Mouse (Mus musculus) CH12.LX (cell line): ENCODE measurements around the gene Cap1. TPM values are rescaled to one million over a fixed set of nuclear protein-coding genes. Genes with fewer than 3 reads are reported as not detected.

ENCODE experiments used
- DNase-seq: peaks from one replicate; pipeline ENCODE4 v3.0.0-alpha.2; 2013; ENCODE audit errors: extremely low read depth
- H3K27ac ChIP-seq: 2 replicates; pipeline ENCODE4 v1.5.1; 2012; ENCODE audit warnings: low read depth, mild to moderate bottlenecking, control low read depth, moderate library complexity; ENCODE audit not compliant: insufficient read depth
- H3K27me3 ChIP-seq: replicated peaks from 2 replicates; pipeline ENCODE3; 2012; ENCODE audit warnings: inconsistent platforms
- H3K36me3 ChIP-seq, 2 experiments: replicated peaks in 1 of 2; 2 replicates each; pipeline versions ENCODE3 to v1.6.1; 2012; ENCODE audit warnings: inconsistent platforms in 1 of 2, low read length in 1 of 2, mild to moderate bottlenecking in 1 of 2, mixed read lengths in 1 of 2, moderate library complexity in 1 of 2; ENCODE audit not compliant: control insufficient read depth in 1 of 2, insufficient read depth in 1 of 2
- H3K4me1 ChIP-seq, 2 experiments: 2 replicates each; pipeline ENCODE4 v1.6.1; 2012; ENCODE audit warnings: inconsistent platforms in 1 of 2, moderate library complexity in 1 of 2; ENCODE audit not compliant: insufficient read depth in 2 of 2, control insufficient read depth in 1 of 2
- H3K4me2 ChIP-seq: 2 replicates; pipeline ENCODE4 v1.6.1; 2012; ENCODE audit warnings: low read depth, mild to moderate bottlenecking, control low read depth; ENCODE audit not compliant: poor library complexity, insufficient read depth, severe bottlenecking
- H3K4me3 ChIP-seq, 3 experiments: fragments of 150-350 bp in 1 of 3; sonication (generic) in 1 of 3; replicated peaks in 1 of 3; 2 replicates each; pipeline versions ENCODE3 to v1.5.1; 2011 to 2012; ENCODE audit warnings: low read depth in 2 of 3, low read length in 2 of 3, mild to moderate bottlenecking in 2 of 3, moderate library complexity in 2 of 3, control low read depth in 1 of 3, improper control_type of control experiment in 1 of 3, inconsistent platforms in 1 of 3, mixed read lengths in 1 of 3; ENCODE audit not compliant: poor library complexity in 1 of 3
- H3K79me2 ChIP-seq: replicated peaks from 2 replicates; pipeline ENCODE4 v1.6.1; 2012; ENCODE audit warnings: mild to moderate bottlenecking, moderate library complexity; ENCODE audit not compliant: control insufficient read depth, poor library complexity, insufficient read depth, severe bottlenecking; ENCODE audit errors: extremely low read depth
- H3K9ac ChIP-seq: 2 replicates; pipeline ENCODE4 v1.6.1; 2012; ENCODE audit warnings: low read depth, mild to moderate bottlenecking, control low read depth, moderate library complexity; ENCODE audit not compliant: insufficient read depth
- H3K9me3 ChIP-seq: replicated peaks from 2 replicates; pipeline ENCODE3; 2012; ENCODE audit warnings: low read length, inconsistent platforms, mixed read lengths
- BHLHE40 ChIP-seq: IDR thresholded peaks from 2 replicates; pipeline ENCODE4 v1.6.1; 2011; ENCODE audit warnings: mild to moderate bottlenecking, low read depth, low read length, improper control_type of control experiment
- CHD1 ChIP-seq: IDR thresholded peaks from 2 replicates; pipeline ENCODE4 v1.6.1; 2012; ENCODE audit warnings: low read depth, low read length, improper control_type of control experiment, inconsistent platforms
- E2F4 ChIP-seq: IDR thresholded peaks from 2 replicates; pipeline ENCODE4 v1.6.1; 2011; ENCODE audit warnings: low read depth, low read length, improper control_type of control experiment; ENCODE audit not compliant: insufficient replicate concordance
- ELF1 ChIP-seq: IDR thresholded peaks from 2 replicates; pipeline ENCODE4 v1.6.1; 2014; ENCODE audit warnings: low read depth, mild to moderate bottlenecking, inconsistent platforms, low read length, improper control_type of control experiment
- EP300 ChIP-seq: IDR thresholded peaks from 2 replicates; pipeline ENCODE4 v1.6.1; 2011; ENCODE audit warnings: low read length, improper control_type of control experiment
- ETS1 ChIP-seq: conservative IDR thresholded peaks from 2 replicates; pipeline ENCODE4 v1.6.1; 2012; ENCODE audit warnings: low read depth, mild to moderate bottlenecking, inconsistent platforms, low read length, improper control_type of control experiment, moderate library complexity
- GABPA ChIP-seq: IDR thresholded peaks from 2 replicates; pipeline ENCODE4 v1.6.1; 2012; ENCODE audit warnings: low read depth, low read length, improper control_type of control experiment, inconsistent platforms; ENCODE audit not compliant: insufficient replicate concordance
- KAT2A ChIP-seq: IDR thresholded peaks from 2 replicates; pipeline ENCODE4 v1.6.1; 2012; ENCODE audit warnings: low read length, improper control_type of control experiment, inconsistent platforms; ENCODE audit not compliant: insufficient replicate concordance
- MAFK ChIP-seq: IDR thresholded peaks from 2 replicates; pipeline ENCODE4 v1.6.1; 2011; ENCODE audit warnings: low read length, improper control_type of control experiment; ENCODE audit not compliant: insufficient replicate concordance
- MAX ChIP-seq: IDR thresholded peaks from 2 replicates; pipeline ENCODE4 v1.6.1; 2011; ENCODE audit warnings: low read length, improper control_type of control experiment
- MEF2A ChIP-seq: IDR thresholded peaks from 2 replicates; pipeline ENCODE4 v1.6.1; 2014; ENCODE audit warnings: low read depth, mild to moderate bottlenecking, inconsistent platforms, low read length, improper control_type of control experiment, borderline replicate concordance
- MXI1 ChIP-seq: IDR thresholded peaks from 2 replicates; pipeline ENCODE4 v1.6.1; 2011; ENCODE audit warnings: mild to moderate bottlenecking, low read depth, low read length, improper control_type of control experiment
- MYC ChIP-seq: IDR thresholded peaks from 2 replicates; pipeline ENCODE4 v1.6.1; 2011; ENCODE audit warnings: low read depth, mild to moderate bottlenecking, improper control_type of control experiment, low read length
- NELFE ChIP-seq: IDR thresholded peaks from 2 replicates; pipeline ENCODE4 v1.6.1; 2011; ENCODE audit warnings: low read depth, low read length, improper control_type of control experiment
- NRF1 ChIP-seq: IDR thresholded peaks from 2 replicates; pipeline ENCODE4 v1.6.1; 2014; ENCODE audit warnings: low read depth, mild to moderate bottlenecking, inconsistent platforms, low read length, improper control_type of control experiment, moderate library complexity
- PAX5 ChIP-seq: IDR thresholded peaks from 2 replicates; pipeline ENCODE4 v1.6.1; 2012; ENCODE audit warnings: low read length, inconsistent platforms, mixed read lengths
- POLR2AphosphoS2 ChIP-seq: IDR thresholded peaks from 2 replicates; pipeline ENCODE4 v1.6.1; 2011; ENCODE audit warnings: low read depth, low read length, improper control_type of control experiment
- RAD21 ChIP-seq: IDR thresholded peaks from 2 replicates; pipeline ENCODE4 v1.6.1; 2011; ENCODE audit warnings: low read depth, mild to moderate bottlenecking, low read length, improper control_type of control experiment, moderate library complexity
- RCOR1 ChIP-seq: conservative IDR thresholded peaks from 2 replicates; pipeline ENCODE4 v1.6.1; 2012; ENCODE audit warnings: low read depth, mild to moderate bottlenecking, inconsistent platforms, low read length, improper control_type of control experiment
- SIN3A ChIP-seq: IDR thresholded peaks from 2 replicates; pipeline ENCODE4 v1.6.1; 2012; ENCODE audit warnings: low read length, improper control_type of control experiment, inconsistent platforms
- SMC3 ChIP-seq: IDR thresholded peaks from 2 replicates; pipeline ENCODE4 v1.6.1; 2011; ENCODE audit warnings: low read depth, low read length, improper control_type of control experiment
- TBP ChIP-seq: conservative IDR thresholded peaks from 2 replicates; pipeline ENCODE4 v1.6.1; 2011; ENCODE audit warnings: low read depth, low read length, improper control_type of control experiment
- TCF12 ChIP-seq: IDR thresholded peaks from 2 replicates; pipeline ENCODE4 v1.6.1; 2014; ENCODE audit warnings: low read depth, mild to moderate bottlenecking, inconsistent platforms, low read length, improper control_type of control experiment
- USF2 ChIP-seq: conservative IDR thresholded peaks from 2 replicates; pipeline ENCODE4 v1.6.1; 2011; ENCODE audit warnings: low read depth, low read length, improper control_type of control experiment
- ZKSCAN1 ChIP-seq: IDR thresholded peaks from 2 replicates; pipeline ENCODE4 v1.6.1; 2012; ENCODE audit warnings: low read depth, inconsistent platforms, low read length, improper control_type of control experiment, borderline replicate concordance
- ZMIZ1 ChIP-seq: IDR thresholded peaks from 2 replicates; pipeline ENCODE4 v1.6.1; 2012; ENCODE audit warnings: low read depth, mild to moderate bottlenecking, inconsistent platforms, low read length, improper control_type of control experiment
- dilution Hi-C: fragments of 300-500 bp; cut with MboI; formaldehyde crosslinking; loops from 2 replicates; pipeline ENCODE4 v1.14.3; 2020; ENCODE audit warnings: low sequenced_read_pairs; ENCODE audit not compliant: extremely low pct_unique_long_range_greater_than_20kb, extremely low pct_ligation_motif_present
- in situ Hi-C: fragments of 300-500 bp; cut with MboI; formaldehyde crosslinking; loops from 3 replicates; pipeline ENCODE4 v1.14.3; 2019; ENCODE audit warnings: low sequenced_read_pairs, low pct_ligation_motif_present, low pct_unique_long_range_greater_than_20kb, mixed read lengths
- polyA plus RNA-seq: library from polyadenylated mRNA; unstranded; fragments of >175 nt; gene quantifications from 2 replicates; pipeline ENCODE4 v1.2.1, GENCODE M21; 2012; ENCODE audit warnings: low read depth; ENCODE audit not compliant: insufficient read length
- total RNA-seq, 2 experiments: library from RNA; depleted of rRNA; stranded (reverse); fragments of 300-350 nt in 1 of 2; fragments of >200 nt in 1 of 2; gene quantifications; 2 replicates each; pipeline ENCODE4 v1.2.3; 2012 to 2014

Cap1 gene
- total and polyA plus RNA-seq, 3 experiments, result 118 to 195 (median 159) TPM

DNA sequence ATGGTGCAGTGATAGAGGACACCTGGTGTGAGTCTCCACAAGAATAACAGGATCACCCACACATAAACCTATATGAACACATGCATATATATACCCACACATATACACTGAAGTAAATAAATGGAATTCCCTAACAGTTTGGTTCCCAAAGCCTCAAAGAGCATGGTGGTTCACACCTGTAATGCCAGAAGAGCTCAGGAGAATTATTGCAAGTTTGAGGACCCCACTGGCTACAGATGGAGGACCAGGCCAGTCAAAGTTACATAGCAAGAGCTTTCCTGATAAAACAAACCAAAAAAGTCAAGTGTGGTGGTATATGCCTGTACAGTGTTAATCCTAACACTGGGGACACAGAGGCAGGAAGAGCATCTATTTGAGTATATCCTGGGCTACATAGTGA, 34.3 kb downstream of the Cap1 start:
- Histone ChIP-seq H3K9me3 (no peaks in the 10 kb centered on the region), H3K4me1 (peaks cover 6 to 67% of the 10 kb centered on the region in 2 experiments), H3K27ac (no peak overlapping the region), H3K27me3 (no peaks in the 10 kb centered on the region), H3K36me3 (peaks cover 48 to 78% of the 10 kb centered on the region in 2 experiments), H3K4me2 (no peak overlapping the region), H3K4me3 (no peak overlapping the region), H3K79me2 (no peaks in the 10 kb centered on the region), H3K9ac (no peak overlapping the region)
- dilution Hi-C loops (no loop called here), in situ Hi-C loops (no loop called here)
- no peak for TF ChIP-seq POLR2AphosphoS2
- no peak for DNase-seq

DNA sequence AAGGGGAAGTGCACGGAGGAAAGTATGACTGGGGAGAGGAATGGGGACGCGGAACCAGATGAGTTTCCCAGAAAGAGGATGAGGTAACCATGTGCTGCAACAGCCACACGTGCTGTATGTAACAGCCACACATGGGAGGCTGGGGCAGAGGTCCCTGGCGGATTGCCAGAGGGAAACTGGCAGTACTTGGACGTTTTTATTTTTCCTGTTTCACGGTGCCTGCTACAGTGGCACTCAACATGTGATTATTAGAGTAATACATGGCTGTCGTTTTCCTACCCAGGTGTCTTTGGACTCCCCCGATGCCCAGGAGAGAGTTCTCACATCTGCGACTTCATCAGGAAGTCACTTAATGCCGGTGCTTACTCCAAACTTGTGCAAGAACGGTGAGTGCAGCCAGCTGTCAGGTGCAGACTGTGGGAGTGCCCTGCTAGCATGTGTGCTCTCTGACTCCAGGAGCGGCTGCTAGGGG, 37.7 kb downstream of the Cap1 start:
- peak; percentile 65 for DNase-seq
- peaks cover 3 to 35% of the 10 kb centered on the region in 2 experiments for H3K4me1 ChIP-seq
- dilution Hi-C loops (no loop called here), in situ Hi-C loops (no loop called here)
- no peaks in the 10 kb centered on the region for H3K27me3 ChIP-seq
- H3K27ac ChIP-seq, result no peak overlapping the region
- H3K4me2 ChIP-seq, result no peak overlapping the region
- TF ChIP-seq RCOR1 (no peak), CHD1 (no peak), NRF1 (no peak), BHLHE40 (peak; percentile 93), RAD21 (no peak), ZKSCAN1 (no peak), GABPA (no peak), SIN3A (no peak), NELFE (no peak), MAFK (no peak), MEF2A (no peak), USF2 (no peak), MAX (peak; percentile 91), ETS1 (peak; percentile 80), ZMIZ1 (no peak), TBP (no peak), PAX5 (no peak), TCF12 (peak; percentile 34; the same call in 1 of the 2 replicates), E2F4 (no peak), SMC3 (no peak), ELF1 (no peak), MXI1 (peak; percentile 55; the same call in 1 of the 2 replicates), POLR2AphosphoS2 (no peak), MYC (peak; percentile 80), KAT2A (no peak), EP300 (0 out of 2 replicates have a peak, but pooled peaks have one; percentile 29)
- H3K9me3 ChIP-seq, result no peaks in the 10 kb centered on the region
- no peaks in the 10 kb centered on the region for H3K79me2 ChIP-seq
- H3K9ac ChIP-seq, result no peak overlapping the region
- no peak overlapping the region for H3K4me3 ChIP-seq
- H3K36me3 ChIP-seq, result peaks cover 48 to 79% of the 10 kb centered on the region in 2 experiments
